Mouse (Mus musculus) megakaryocyte, embryonic 14.5 days (primary cell): ENCODE data around the gene Plekhm1.

Experiments used
- FLI1 ChIP-seq: IDR thresholded peaks from 2 replicates; pipeline ENCODE4 v1.6.1; 2012; ENCODE audit warnings: low read length, inconsistent platforms, mixed read lengths
- GATA1 ChIP-seq: IDR thresholded peaks from 3 replicates; pipeline ENCODE4 v1.6.1; 2012; ENCODE audit warnings: mixed read lengths, low read length, inconsistent platforms, borderline replicate concordance

- TF ChIP-seq GATA1, result no peak
- no peak for TF ChIP-seq FLI1
These were observed 60.2 kb downstream of the Plekhm1 start for GRCm38 (mm10) chr11:103352239-103352814.
